Comparison of ENCODE assay signal across 14 mouse cellular contexts in the genomic region with DNA sequence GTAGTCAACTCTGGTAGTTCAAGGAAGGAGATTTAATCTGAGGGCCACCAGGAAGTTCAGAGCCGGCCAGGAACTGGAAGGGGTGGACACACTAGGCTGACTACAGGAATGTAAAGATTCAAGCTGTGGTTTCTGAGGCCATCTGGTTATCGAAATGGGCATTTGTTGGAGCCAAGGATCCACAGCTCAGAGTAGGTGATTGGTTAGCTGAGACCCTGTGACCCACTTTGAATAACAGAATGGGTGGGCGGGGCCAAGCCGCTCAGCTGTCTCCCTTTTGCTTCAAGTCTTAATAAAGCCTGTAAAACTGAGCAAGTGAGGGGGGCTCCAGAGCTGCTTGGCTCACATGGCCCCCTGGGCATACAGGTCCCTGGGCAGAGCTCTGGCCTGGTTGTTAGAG. TPM values are rescaled to one million over a fixed set of nuclear protein-coding genes. Genes with fewer than 3 reads are reported as not detected.
DNase-seq lines count a peak whose midpoint lies in the region; ATAC-seq and TF ChIP-seq lines count a peak whose summit lies in the region.
"Had no signal": no experiment of that assay in that cellular context is flagged by ENCODE, and none has a peak within 500 bp of the region (broad histone marks: within the 10 kb centered on the region; RNA-seq: fewer than 3 reads in every experiment).

No protein-coding gene starts in this region.

- no peaks in the 10 kb centered on the region; the same call in 1 of the 2 replicates for H3K4me1 ChIP-seq in forebrain, embryonic 11.5 days (replicated peaks; ENCODE audit: control insufficient read depth, insufficient read depth, low read length)
- H3K4me1 ChIP-seq in forebrain, embryonic 12.5 days: peaks cover 8% of the 10 kb centered on the region; the same call in 1 of the 2 replicates
- peaks cover 7% of the 10 kb centered on the region; the same call in 1 of the 2 replicates for H3K4me1 ChIP-seq in kidney, postnatal 0 days (replicated peaks; ENCODE audit: insufficient read depth, low read length)
- no peaks in the 10 kb centered on the region for H3K4me1 ChIP-seq in lung, adult 2 months (ENCODE audit: control insufficient read depth, insufficient read depth, low read length)
- H3K4me1 ChIP-seq: lung, embryonic 15.5 days had no signal

- H3K4me3 ChIP-seq in forebrain, embryonic 11.5 days (ENCODE audit: low read depth, low read length): no peak overlapping the region
- H3K4me3 ChIP-seq in forebrain, embryonic 12.5 days (replicated peaks): no peak overlapping the region
- no peak overlapping the region for H3K4me3 ChIP-seq in kidney, postnatal 0 days (replicated peaks; ENCODE audit: low read depth, low read length)
- no peak overlapping the region for H3K4me3 ChIP-seq in lung, adult 2 months (replicated peaks; ENCODE audit: extremely low read depth, low read depth, low read length)
- H3K4me3 ChIP-seq: gastrocnemius, adult 2 months; lung, embryonic 15.5 days; neural tube, embryonic 13.5 days had no signal

- peaks cover 37% of the 10 kb centered on the region for H3K36me3 ChIP-seq in forebrain, embryonic 11.5 days (ENCODE audit: control insufficient read depth, insufficient read depth, low read length)
- H3K36me3 ChIP-seq in forebrain, embryonic 12.5 days (replicated peaks): peaks cover 97% of the 10 kb centered on the region
- H3K36me3 ChIP-seq in kidney, postnatal 0 days (ENCODE audit: insufficient read depth, low read length): peaks cover 60% of the 10 kb centered on the region

- no peaks in the 10 kb centered on the region for H3K9me3 ChIP-seq in forebrain, embryonic 11.5 days (ENCODE audit: control insufficient read depth, low read length)
- H3K9me3 ChIP-seq in forebrain, embryonic 12.5 days: no peaks in the 10 kb centered on the region
- no peaks in the 10 kb centered on the region for H3K9me3 ChIP-seq in kidney, postnatal 0 days (replicated peaks; ENCODE audit: low read length)
- H3K9me3 ChIP-seq: lung, embryonic 15.5 days; neural tube, embryonic 13.5 days had no signal

- H3K27ac ChIP-seq in forebrain, embryonic 11.5 days (ENCODE audit: low read depth, low read length): no peak overlapping the region
- H3K27ac ChIP-seq in forebrain, embryonic 12.5 days: no peak overlapping the region
- peak overlapping the region; percentile 60 for H3K27ac ChIP-seq in kidney, postnatal 0 days
- H3K27ac ChIP-seq: gastrocnemius, adult 2 months; lung, embryonic 15.5 days; neural tube, embryonic 13.5 days had no signal

- no peak overlapping the region for H3K9ac ChIP-seq in forebrain, embryonic 11.5 days (ENCODE audit: low read length)
- H3K9ac ChIP-seq in forebrain, embryonic 12.5 days: no peak overlapping the region
- H3K9ac ChIP-seq in kidney, postnatal 0 days (ENCODE audit: low read depth, low read length): no peak overlapping the region
- H3K9ac ChIP-seq: lung, embryonic 15.5 days; neural tube, embryonic 13.5 days had no signal

- WGBS in forebrain, embryonic 11.5 days: 74% methylated on average over 4 of the region's 4 CpGs
- 68% methylated on average over 4 of the region's 4 CpGs for WGBS in forebrain, embryonic 12.5 days
- 45% methylated on average over 4 of the region's 4 CpGs for WGBS in kidney, postnatal 0 days
- WGBS in lung, adult 2 months: 63% methylated on average over 4 of the region's 4 CpGs

- no peaks in the 10 kb centered on the region for H3K27me3 ChIP-seq in forebrain, embryonic 11.5 days (ENCODE audit: control insufficient read depth, insufficient read depth, low read length)
- no peaks in the 10 kb centered on the region for H3K27me3 ChIP-seq in forebrain, embryonic 12.5 days
- no peaks in the 10 kb centered on the region for H3K27me3 ChIP-seq in kidney, postnatal 0 days (ENCODE audit: insufficient read depth, low read length)
- H3K27me3 ChIP-seq: lung, embryonic 15.5 days; neural tube, embryonic 13.5 days had no signal

- peak; percentile 55 for DNase-seq in forebrain, embryonic 11.5 days (ENCODE audit: low spot score)
- peak; percentile 54 for DNase-seq in 3T3-L1 (ENCODE audit: low read depth, low spot score)
- DNase-seq in brain, adult 2 months (ENCODE audit: low read depth, low spot score): peak; percentile 29
- peak; percentile 73 for DNase-seq in kidney, postnatal 0 days (ENCODE audit: low spot score)
- no peak for DNase-seq in adrenal gland, adult 2 months
- DNase-seq in layer of hippocampus, postnatal 10 days (ENCODE audit: low spot score in 2 of 2): no peak
- no peak for DNase-seq in lung, adult 2 months
- DNase-seq: adrenal gland, postnatal 14 days; gastrocnemius, adult 2 months; heart, postnatal 4 days had no signal

- no peak for ATAC-seq in forebrain, embryonic 11.5 days (replicated peaks; ENCODE audit: low FRiP score)
- no peak for ATAC-seq in forebrain, embryonic 12.5 days (ENCODE audit: low FRiP score)
- ATAC-seq in kidney, postnatal 0 days (replicated peaks; ENCODE audit: low FRiP score, low read depth): peak; percentile 72

- H3K4me2 ChIP-seq in forebrain, embryonic 11.5 days (ENCODE audit: low read depth, low read length, severe bottlenecking): no peak overlapping the region
- no peak overlapping the region for H3K4me2 ChIP-seq in forebrain, embryonic 12.5 days
- H3K4me2 ChIP-seq in kidney, postnatal 0 days (ENCODE audit: low read length): no peak overlapping the region
- H3K4me2 ChIP-seq: lung, embryonic 15.5 days; neural tube, embryonic 13.5 days had no signal

- TF ChIP-seq POLR2A in lung, adult 2 months (IDR thresholded peaks at IDR 0.05; ENCODE audit: borderline replicate concordance, extremely low read depth, low read depth, low read length): no peak

- TF ChIP-seq CTCF in kidney, postnatal 0 days (IDR thresholded peaks at IDR 0.05; ENCODE audit: low read depth): no peak
- TF ChIP-seq CTCF in lung, adult 2 months (IDR thresholded peaks at IDR 0.05; ENCODE audit: insufficient read depth, low read length): no peak

RNA-seq across cellular contexts. Expression of a gene that starts 8.4 kb away (rescaled TPM):
- 89.2 and 95.0 TPM in 2 replicates for polyA plus RNA-seq in forebrain, embryonic 11.5 days (2014; fragmentation: Nextera tagmentation; extraction: Ambion mirVana)
- polyA plus RNA-seq in forebrain, embryonic 12.5 days (2016; fragmentation: Nextera tagmentation; extraction: Ambion mirVana): 64.1 and 64.4 TPM in 2 replicates
- 35.1 and 35.9 TPM in 2 replicates for polyA plus RNA-seq in kidney, postnatal 0 days (2015; fragmentation: Nextera tagmentation; extraction: Ambion mirVana)
- 100 to 1,000 TPM in 1 of 2 experiments, 10 to 100 TPM in 1; 61.1 to 100 TPM for total RNA-seq in adrenal gland, adult 2 months (2021)
- polyA plus RNA-seq in adrenal gland, adult 2 months (2012; rRNA removed): 77.9 and 96.2 TPM in 2 replicates
- 10 to 100 TPM; 79.9 to 81.8 TPM for total RNA-seq in layer of hippocampus, postnatal 10 days (2021)
- 47.0 and 52.6 TPM in 2 replicates for polyA plus RNA-seq in lung, adult 2 months (2012; rRNA removed)

RNA-seq across cellular contexts. Expression of a gene that starts 9.1 kb away (rescaled TPM):
- polyA plus RNA-seq in forebrain, embryonic 11.5 days (2014; fragmentation: Nextera tagmentation; extraction: Ambion mirVana): 89.3 and 96.0 TPM in 2 replicates
- polyA plus RNA-seq in forebrain, embryonic 12.5 days (2016; fragmentation: Nextera tagmentation; extraction: Ambion mirVana): 137 and 138 TPM in 2 replicates
- 164 and 173 TPM in 2 replicates for polyA plus RNA-seq in kidney, postnatal 0 days (2015; fragmentation: Nextera tagmentation; extraction: Ambion mirVana)
- 100 to 1,000 TPM; 153 to 154 TPM for total RNA-seq in adrenal gland, adult 2 months (2021)
- 107 and 117 TPM in 2 replicates for polyA plus RNA-seq in adrenal gland, adult 2 months (2012; rRNA removed)
- 100 to 1,000 TPM; 117 to 126 TPM for total RNA-seq in layer of hippocampus, postnatal 10 days (2021)
- polyA plus RNA-seq in lung, adult 2 months (2012; rRNA removed): 116 and 135 TPM in 2 replicates

RNA-seq across cellular contexts. Expression of a gene that starts 13.7 kb away (rescaled TPM):
- 142 and 148 TPM in 2 replicates for polyA plus RNA-seq in forebrain, embryonic 11.5 days (2014; fragmentation: Nextera tagmentation; extraction: Ambion mirVana)
- polyA plus RNA-seq in forebrain, embryonic 12.5 days (2016; fragmentation: Nextera tagmentation; extraction: Ambion mirVana): 118 and 135 TPM in 2 replicates
- polyA plus RNA-seq in kidney, postnatal 0 days (2015; fragmentation: Nextera tagmentation; extraction: Ambion mirVana): 294 and 311 TPM in 2 replicates
- 100 to 1,000 TPM; 178 to 218 TPM for total RNA-seq in adrenal gland, adult 2 months (2021)
- polyA plus RNA-seq in adrenal gland, adult 2 months (2012; rRNA removed): 110 and 151 TPM in 2 replicates
- total RNA-seq in layer of hippocampus, postnatal 10 days (2021): 100 to 1,000 TPM; 123 to 129 TPM
- 139 and 188 TPM in 2 replicates for polyA plus RNA-seq in lung, adult 2 months (2012; rRNA removed)

RNA-seq across cellular contexts. Expression of a gene that starts 13.9 kb away (rescaled TPM):
- polyA plus RNA-seq in forebrain, embryonic 11.5 days (2014; fragmentation: Nextera tagmentation; extraction: Ambion mirVana): 0.43 and 1.1 TPM in 2 replicates
- polyA plus RNA-seq in forebrain, embryonic 12.5 days (2016; fragmentation: Nextera tagmentation; extraction: Ambion mirVana): 0.82 and 1.2 TPM in 2 replicates
- polyA plus RNA-seq in kidney, postnatal 0 days (2015; fragmentation: Nextera tagmentation; extraction: Ambion mirVana): 27.4 and 28.9 TPM in 2 replicates
- not detected for total RNA-seq in adrenal gland, adult 2 months (2021)
- polyA plus RNA-seq in adrenal gland, adult 2 months (2012; rRNA removed): 0.09 and 0.10 TPM in 2 replicates
- not detected for total RNA-seq in layer of hippocampus, postnatal 10 days (2021)
- 53.0 and 105 TPM in 2 replicates for polyA plus RNA-seq in lung, adult 2 months (2012; rRNA removed)
- total RNA-seq: adrenal gland, postnatal 14 days; gastrocnemius, adult 2 months; heart, postnatal 4 days; left cerebral cortex, postnatal 10 days had no signal
- polyA plus RNA-seq: neural tube, embryonic 13.5 days had no signal

RNA-seq across cellular contexts. Expression of a gene that starts 29.8 kb away (rescaled TPM):
- polyA plus RNA-seq in forebrain, embryonic 11.5 days (2014; fragmentation: Nextera tagmentation; extraction: Ambion mirVana): 44.4 and 46.2 TPM in 2 replicates
- polyA plus RNA-seq in forebrain, embryonic 12.5 days (2016; fragmentation: Nextera tagmentation; extraction: Ambion mirVana): 51.0 and 53.2 TPM in 2 replicates
- polyA plus RNA-seq in kidney, postnatal 0 days (2015; fragmentation: Nextera tagmentation; extraction: Ambion mirVana): 12.5 and 13.8 TPM in 2 replicates
- total RNA-seq in adrenal gland, adult 2 months (2021): 1 to 10 TPM; 2.3 to 3.2 TPM
- polyA plus RNA-seq in adrenal gland, adult 2 months (2012; rRNA removed): 1.7 and 2.1 TPM in 2 replicates
- 10 to 100 TPM; 17.0 to 18.5 TPM for total RNA-seq in layer of hippocampus, postnatal 10 days (2021)
- polyA plus RNA-seq in lung, adult 2 months (2012; rRNA removed): 0.53 and 0.84 TPM in 2 replicates

Comparison
In these comparisons a context has a peak if more than half of its experiments do, and no peak if none do; other contexts are left out.
1. DNase-seq: peak in forebrain, embryonic 11.5 days (single experiment), 3T3-L1 (single experiment), brain, adult 2 months (single experiment) and kidney, postnatal 0 days (single experiment); none in adrenal gland, adult 2 months (single experiment), layer of hippocampus, postnatal 10 days (0 of 2) and lung, adult 2 months (single experiment).